Mouse (Mus musculus) lung, embryonic 14.5 days (tissue): ENCODE measurements around the gene Hemgn. TPM values are rescaled to one million over a fixed set of nuclear protein-coding genes. Genes with fewer than 3 reads are reported as not detected.

Source experiments
- ATAC-seq: fragments of 200-750 bp; cut with Nextera tagmentation; 2 replicates; pipeline ENCODE4 v1.8.0; 2017; ENCODE audit warnings: mild to moderate bottlenecking, moderate TSS enrichment, moderate library complexity; ENCODE audit not compliant: insufficient read depth
- DNase-seq: peaks from one replicate; pipeline ENCODE4 v3.0.0-alpha.2; 2015
- H3K27ac ChIP-seq: fragments of 300-500 bp; sonication (generic); 2 replicates; pipeline ENCODE4 v1.5.1; 2014; ENCODE audit warnings: low read depth, mild to moderate bottlenecking, moderate library complexity
- H3K27me3 ChIP-seq: fragments of 300-500 bp; sonication (generic); 2 replicates; pipeline ENCODE4 v1.6.1; 2014; ENCODE audit warnings: low read length, control low read depth; ENCODE audit not compliant: insufficient read depth
- H3K36me3 ChIP-seq: fragments of 300-500 bp; sonication (generic); 2 replicates; pipeline ENCODE4 v1.6.1; 2014; ENCODE audit warnings: control low read depth; ENCODE audit not compliant: insufficient read depth
- H3K4me1 ChIP-seq: fragments of 300-500 bp; sonication (generic); 2 replicates; pipeline ENCODE4 v1.6.1; 2014; ENCODE audit warnings: antibody characterized with exemption, control low read depth; ENCODE audit not compliant: insufficient read depth
- H3K4me2 ChIP-seq: fragments of 300-500 bp; sonication (generic); 2 replicates; pipeline ENCODE4 v1.6.1; 2014; ENCODE audit warnings: mild to moderate bottlenecking
- H3K4me3 ChIP-seq: fragments of 300-500 bp; sonication (generic); 2 replicates; pipeline ENCODE4 v1.5.1; 2014; ENCODE audit warnings: low read depth, low read length
- H3K9ac ChIP-seq: fragments of 300-500 bp; sonication (generic); 2 replicates; pipeline ENCODE4 v1.6.1; 2014
- H3K9me3 ChIP-seq: fragments of 300-500 bp; sonication (generic); 2 replicates; pipeline ENCODE4 v1.6.1; 2016; ENCODE audit warnings: low read depth, low read length, control low read depth
- CTCF ChIP-seq: IDR thresholded peaks from 2 replicates; pipeline ENCODE4 v1.5.1; 2016; ENCODE audit warnings: antibody characterized with exemption, low read depth
- WGBS: fragments of 180-500 bp; shearing (Covaris S2); extraction: QIAGEN DNeasy Blood & Tissue Kit; methylation state at CpG from one replicate; pipeline ENCODE4 v1.1.7; 2014; 5-methylcytosine and 5-hydroxymethylcytosine counted together
- polyA plus RNA-seq: library from polyadenylated mRNA; unstranded; fragments of >200 nt; fragmentation: Nextera tagmentation; extraction: Ambion mirVana; gene quantifications from 2 replicates; pipeline ENCODE4 v1.2.1, GENCODE M21; 2014

The Hemgn gene
- polyA plus RNA-seq, 1 experiment from 2014 or later: 0.74 TPM

- no peaks in the 10 kb centered on the region for H3K4me1 ChIP-seq
- no peaks in the 10 kb centered on the region for H3K27me3 ChIP-seq
- DNase-seq (no peak), ATAC-seq (no peak)
- no peak overlapping the region for H3K4me2 ChIP-seq
- H3K4me3 ChIP-seq: no peak overlapping the region
- H3K36me3 ChIP-seq: no peaks in the 10 kb centered on the region
- H3K9me3 ChIP-seq: no peaks in the 10 kb centered on the region
- no peak overlapping the region for H3K27ac ChIP-seq
- no peak for TF ChIP-seq CTCF
- H3K9ac ChIP-seq: no peak overlapping the region
- WGBS: 74% methylated on average over 2 of the region's 2 CpGs
Observed at GRCm38 (mm10) chr4:46394388-46394787, 18.9 kb downstream of the Hemgn start.

GRCm38 (mm10) chr4:46390390-46390970 is 22.8 kb downstream of the Hemgn start:
- H3K4me2 ChIP-seq: peak overlapping the region; percentile 68
- peak overlapping the region; percentile 61 for H3K4me3 ChIP-seq
- DNase-seq (peak; percentile 95), ATAC-seq (no peak)
- H3K4me1 ChIP-seq: no peaks in the 10 kb centered on the region
- peak overlapping the region; percentile 81 for H3K9ac ChIP-seq
- H3K9me3 ChIP-seq: no peaks in the 10 kb centered on the region
- TF ChIP-seq CTCF: peak; percentile 89
- H3K36me3 ChIP-seq: peaks cover 13% of the 10 kb centered on the region
- H3K27me3 ChIP-seq: no peaks in the 10 kb centered on the region
- 22% methylated on average over 9 of the region's 9 CpGs for WGBS
- peak overlapping the region; percentile 16; the same call in 1 of the 2 replicates for H3K27ac ChIP-seq

- peak overlapping the region; percentile 81 for H3K9ac ChIP-seq
- peak; percentile 83 for DNase-seq
- peak overlapping the region; percentile 92 for H3K27ac ChIP-seq
- H3K27me3 ChIP-seq: no peaks in the 10 kb centered on the region
- TF ChIP-seq CTCF: no peak
- 2% methylated on average over 24 of the region's 24 CpGs for WGBS
- H3K4me3 ChIP-seq: peak overlapping the region; percentile 61
- H3K4me1 ChIP-seq: no peaks in the 10 kb centered on the region
- H3K36me3 ChIP-seq: peaks cover 20% of the 10 kb centered on the region
- H3K4me2 ChIP-seq: peak overlapping the region; percentile 68
- H3K9me3 ChIP-seq: no peaks in the 10 kb centered on the region
- ATAC-seq: no peak
Observed at GRCm38 (mm10) chr4:46389612-46390341, 23.5 kb downstream of the Hemgn start.

GRCm38 (mm10) chr4:46389013-46389611 is 24.2 kb downstream of the Hemgn start, which contains the start of gene Trmo:
Trmo (minus strand) TSS chr4:46389437.
- under 1% methylated on average over 56 of the region's 56 CpGs for WGBS
- Histone ChIP-seq H3K9ac (peak within 1 kb of the TSS; percentile 81), H3K27me3 (no peaks in the 10 kb centered on the region), H3K4me2 (peak within 1 kb of the TSS; percentile 68), H3K9me3 (no peaks in the 10 kb centered on the region), H3K27ac (peak within 1 kb of the TSS; percentile 92), H3K4me1 (no peaks in the 10 kb centered on the region), H3K36me3 (peaks cover 24% of the 10 kb centered on the region), H3K4me3 (peak within 1 kb of the TSS; percentile 61)
- peak; percentile 99 for DNase-seq
- ATAC-seq: peak; percentile 98
- peak; percentile 15; the same call in 1 of the 2 replicates for TF ChIP-seq CTCF

- Histone ChIP-seq H3K4me2 (peak overlapping the region; percentile 68), H3K4me3 (peak overlapping the region; percentile 61), H3K36me3 (peaks cover 29% of the 10 kb centered on the region), H3K9me3 (no peaks in the 10 kb centered on the region), H3K27ac (peak overlapping the region; percentile 92; the same call in 1 of the 2 replicates), H3K4me1 (no peaks in the 10 kb centered on the region), H3K9ac (peak overlapping the region; percentile 81; the same call in 1 of the 2 replicates), H3K27me3 (no peaks in the 10 kb centered on the region)
- DNase-seq (no peak), ATAC-seq (no peak)
- TF ChIP-seq CTCF: no peak
- WGBS: 15% methylated on average over 5 of the region's 5 CpGs
Observed at GRCm38 (mm10) chr4:46388556-46388955, 24.8 kb downstream of the Hemgn start.

GRCm38 (mm10) chr4:46374869-46375368 is 38.4 kb downstream of the Hemgn start:
- peak overlapping the region; percentile 28 for H3K4me3 ChIP-seq
- H3K9ac ChIP-seq: peak overlapping the region; percentile 27; the same call in 1 of the 2 replicates
- peaks cover 10% of the 10 kb centered on the region for H3K4me1 ChIP-seq
- no peak overlapping the region for H3K27ac ChIP-seq
- 18% methylated on average over 22 of the region's 22 CpGs for WGBS
- peak; percentile 86 for DNase-seq
- no peaks in the 10 kb centered on the region for H3K9me3 ChIP-seq
- H3K36me3 ChIP-seq: peaks cover 15% of the 10 kb centered on the region
- ATAC-seq: peak; percentile 32; the same call in 1 of the 2 replicates
- no peaks in the 10 kb centered on the region for H3K27me3 ChIP-seq
- TF ChIP-seq CTCF: peak; percentile 97
- peak overlapping the region; percentile 62 for H3K4me2 ChIP-seq
